Mouse (Mus musculus): Measurements from ENCODE around the gene Lnx1.

Gene Lnx1

GRCm38 (mm10) chr5:74697534-74697933 lies 5.2 kb downstream of the Lnx1 start:
- no peak for DNase-seq (ENCODE audit: low spot score)

- DNase-seq (ENCODE audit: low spot score): no peak
Observed at GRCm38 (mm10) chr5:74694390-74694801, 8.3 kb downstream of the Lnx1 start.

- DNase-seq (ENCODE audit: low spot score): no peak
Observed at GRCm38 (mm10) chr5:74693836-74694235, 8.9 kb downstream of the Lnx1 start.

GRCm38 (mm10) chr5:74692411-74693090 lies 10.2 kb downstream of the Lnx1 start:
- no peak for DNase-seq (ENCODE audit: low spot score)

- DNase-seq (ENCODE audit: low spot score): no peak
Observed at GRCm38 (mm10) chr5:74688822-74689221, 13.9 kb downstream of the Lnx1 start.

GRCm38 (mm10) chr5:74684944-74685343 lies 17.8 kb downstream of the Lnx1 start:
- DNase-seq (ENCODE audit: low spot score): no peak

- no peak for DNase-seq (ENCODE audit: low spot score)
Observed at GRCm38 (mm10) chr5:74683832-74684231, 18.9 kb downstream of the Lnx1 start.

GRCm38 (mm10) chr5:74682735-74683134 lies 20.0 kb downstream of the Lnx1 start:
- no peak for DNase-seq (ENCODE audit: low spot score)

- no peak for DNase-seq (ENCODE audit: low spot score)
Observed at GRCm38 (mm10) chr5:74679631-74680030, 23.1 kb downstream of the Lnx1 start.

- no peak for DNase-seq (ENCODE audit: low spot score)
Observed at GRCm38 (mm10) chr5:74678693-74679092, 24.0 kb downstream of the Lnx1 start.

- DNase-seq (ENCODE audit: low spot score): no peak
Observed at GRCm38 (mm10) chr5:74677399-74678338, 25.0 kb downstream of the Lnx1 start.

- DNase-seq (ENCODE audit: low spot score): peak; percentile 70
Observed at GRCm38 (mm10) chr5:74672556-74672955, 30.2 kb downstream of the Lnx1 start.

GRCm38 (mm10) chr5:74670877-74671276 lies 31.8 kb downstream of the Lnx1 start:
- no peak for DNase-seq (ENCODE audit: low spot score)

GRCm38 (mm10) chr5:74669925-74670324 lies 32.8 kb downstream of the Lnx1 start:
- no peak for DNase-seq (ENCODE audit: low spot score)

- DNase-seq (ENCODE audit: low spot score): no peak
Observed at GRCm38 (mm10) chr5:74668956-74669355, 33.8 kb downstream of the Lnx1 start.

GRCm38 (mm10) chr5:74662618-74663017 lies 40.1 kb downstream of the Lnx1 start:
- DNase-seq (ENCODE audit: low spot score): no peak

GRCm38 (mm10) chr5:74661734-74662560 lies 40.8 kb downstream of the Lnx1 start:
- no peak for DNase-seq (ENCODE audit: low spot score)

- no peak for DNase-seq (ENCODE audit: low spot score)
Observed at GRCm38 (mm10) chr5:74659856-74660255, 42.9 kb downstream of the Lnx1 start.

- no peak for DNase-seq (ENCODE audit: low spot score)
Observed at GRCm38 (mm10) chr5:74659281-74659680, 43.4 kb downstream of the Lnx1 start.

- peak; percentile 22 for DNase-seq (ENCODE audit: low spot score)
Observed at GRCm38 (mm10) chr5:74657930-74658329, 44.8 kb downstream of the Lnx1 start.

- DNase-seq (ENCODE audit: low spot score): no peak
Observed at GRCm38 (mm10) chr5:74656410-74656809, 46.3 kb downstream of the Lnx1 start.

GRCm38 (mm10) chr5:74654527-74654926 lies 48.2 kb downstream of the Lnx1 start:
- no peak for DNase-seq (ENCODE audit: low spot score)

Measured in testis, postnatal 14 days (tissue).